Mouse (Mus musculus) heart, postnatal 0 days (tissue): ENCODE measurements around the gene Itga2.
A peak's percentile ranks its signal among the peaks of the same experiment; 100 is the strongest.

Source experiments
- CTCF ChIP-seq: IDR thresholded peaks from 2 replicates; pipeline ENCODE4 v1.5.1; 2016; ENCODE audit warnings: antibody characterized with exemption, control low read depth, low read depth
- EP300 ChIP-seq: IDR thresholded peaks from 2 replicates; pipeline ENCODE4 v1.6.1; 2016; ENCODE audit warnings: antibody characterized with exemption, low read depth

- TF ChIP-seq CTCF: peak; percentile 60
- no peak for TF ChIP-seq EP300
These were observed 49.0 kb upstream of the Itga2 start for GRCm38 (mm10) chr13:114980831-114981419.
